Mouse (Mus musculus) E14TG2a.4 (cell line): Measurements from ENCODE around the gene Zfp27.

Experiments used
- CTCF ChIP-seq: conservative IDR thresholded peaks from 2 replicates; pipeline ENCODE4 v1.5.1; 2014; ENCODE audit warnings: low read length
- POU5F1 ChIP-seq: IDR thresholded peaks from 2 replicates; pipeline ENCODE4 v1.6.1; 2014; ENCODE audit warnings: low read length, borderline replicate concordance

DNA sequence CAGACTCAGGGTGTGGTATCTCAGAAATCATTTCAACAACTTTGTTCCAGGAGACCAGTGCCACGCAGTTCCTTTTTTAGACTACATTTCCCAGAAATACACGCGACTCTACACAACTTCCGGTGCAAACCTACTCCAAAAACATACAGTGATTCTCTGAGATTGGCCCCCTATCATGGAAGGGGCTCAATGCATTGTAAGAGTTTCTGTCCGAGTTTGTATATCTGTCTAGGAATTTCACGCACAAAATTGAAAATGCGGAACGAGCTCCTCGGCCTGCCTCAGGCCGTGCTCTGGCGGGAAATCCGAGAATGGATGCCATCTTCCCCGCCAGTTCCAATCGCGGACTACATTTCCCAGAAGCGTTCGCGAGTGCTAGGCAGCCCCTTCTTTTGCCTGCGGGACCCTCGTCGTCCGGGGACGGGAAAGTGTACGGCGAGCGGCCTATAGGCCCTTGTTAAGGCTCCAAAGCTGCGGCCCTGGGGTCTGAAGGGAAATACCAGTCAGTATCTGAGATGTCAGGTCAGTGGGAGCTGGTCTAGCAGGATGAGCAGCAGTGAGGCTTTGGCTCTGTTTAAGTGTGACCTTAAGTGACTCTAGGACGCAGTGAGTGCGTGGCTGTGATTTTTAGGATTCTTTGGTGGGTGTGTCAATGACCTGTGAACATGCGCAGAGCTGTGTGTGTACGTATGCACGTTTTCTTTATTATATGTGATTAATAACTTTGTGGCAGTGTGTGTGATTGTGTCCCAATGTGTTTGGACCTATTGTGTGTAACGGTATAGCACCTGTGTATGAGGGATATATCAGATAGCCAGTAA, 2.0 kb upstream of the Zfp27 start, which contains the start of gene Zfp383:
- no peak for TF ChIP-seq CTCF
- no peak for TF ChIP-seq POU5F1
